Mouse (Mus musculus) neutrophil, adult 5-6 weeks (primary cell): Measurements from ENCODE around the gene Nkiras2. TPM values are rescaled to one million over a fixed set of nuclear protein-coding genes. Genes with fewer than 3 reads are reported as not detected.
"Not testable (repeated sequence)": the region's sequence is repeated elsewhere in the genome, so short reads cannot be mapped to it uniquely, and the experiment has no call there.

Experiments
- ATAC-seq: fragments of 151-379, 151-347 bp; 2 replicates; pipeline ENCODE4 v1.8.0; 2017; ENCODE audit warnings: mild to moderate bottlenecking, moderate TSS enrichment; ENCODE audit not compliant: insufficient number of reproducible peaks, poor library complexity, low FRiP score, severe bottlenecking; ENCODE audit errors: extremely low read depth
- total RNA-seq: library from RNA; stranded (forward); fragments of 200-1000 nt; gene quantifications from 2 replicates; pipeline ENCODE4 v1.2.3, GENCODE M21; 2017

Gene Nkiras2
- total RNA-seq, 1 experiment from 2014 or later, result 22.9 TPM

DNA sequence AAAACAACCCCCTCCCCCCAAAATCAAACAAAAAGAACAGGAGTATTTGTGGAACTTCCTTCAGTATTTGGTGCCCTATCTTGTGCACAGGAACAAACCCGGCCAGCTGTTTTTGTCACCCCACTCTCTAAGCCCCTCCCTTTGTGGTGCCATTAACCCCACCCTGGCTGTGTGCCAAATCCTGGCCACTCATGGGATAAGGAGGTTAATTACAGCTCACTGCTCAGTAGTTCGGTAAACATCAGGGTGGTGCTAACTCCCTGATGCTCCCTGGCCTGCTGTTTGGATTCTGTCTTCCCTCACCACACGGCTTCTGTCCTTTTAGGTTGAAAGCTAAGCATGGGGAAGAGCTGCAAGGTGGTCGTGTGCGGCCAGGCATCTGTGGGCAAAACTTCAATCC is 4.8 kb downstream of the Nkiras2 start:
- ATAC-seq, result no peak

DNA sequence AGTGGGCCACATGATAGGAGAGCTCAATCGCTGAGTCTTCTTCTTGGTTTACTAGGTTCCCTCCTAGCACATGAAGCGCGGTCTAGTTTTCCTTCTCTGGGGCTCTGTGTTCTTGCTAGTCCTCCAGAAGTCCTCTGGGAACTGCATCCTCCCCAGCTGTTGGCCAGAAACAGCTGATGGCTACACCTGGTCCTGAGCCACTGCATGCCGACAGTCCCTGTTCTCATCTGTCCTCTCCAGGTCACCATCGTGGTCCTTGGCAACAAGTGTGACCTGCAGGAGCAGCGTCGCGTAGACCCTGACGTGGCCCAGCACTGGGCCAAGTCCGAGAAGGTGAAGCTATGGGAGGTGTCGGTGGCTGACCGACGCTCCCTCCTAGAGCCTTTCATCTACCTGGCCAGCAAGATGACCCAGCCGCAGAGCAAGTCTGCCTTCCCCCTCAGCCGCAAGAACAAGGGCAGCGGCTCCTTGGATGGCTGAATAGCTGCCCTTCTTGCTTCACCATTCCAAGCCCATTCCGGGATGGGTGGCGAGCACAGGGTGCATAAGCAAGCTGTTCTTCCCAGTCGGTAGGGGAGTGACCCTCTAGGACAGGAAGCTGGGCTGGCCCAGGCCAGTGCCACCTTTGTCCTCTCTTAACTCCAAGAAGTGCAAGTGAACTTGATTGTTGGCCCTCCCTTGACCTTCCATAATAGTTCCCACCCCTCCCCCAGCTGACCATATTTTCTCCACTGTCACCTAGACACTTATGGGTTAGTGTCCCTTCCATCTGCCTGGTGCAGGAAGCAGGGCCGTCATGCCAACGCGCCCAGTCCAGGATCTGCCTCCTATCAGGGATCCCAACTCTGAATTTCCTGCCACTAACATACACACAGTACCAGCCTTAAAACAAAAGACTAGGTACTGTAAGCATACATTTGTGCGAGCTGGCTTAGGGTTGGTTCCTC is 7.0 kb downstream of the Nkiras2 start:
- no peak for ATAC-seq

DNA sequence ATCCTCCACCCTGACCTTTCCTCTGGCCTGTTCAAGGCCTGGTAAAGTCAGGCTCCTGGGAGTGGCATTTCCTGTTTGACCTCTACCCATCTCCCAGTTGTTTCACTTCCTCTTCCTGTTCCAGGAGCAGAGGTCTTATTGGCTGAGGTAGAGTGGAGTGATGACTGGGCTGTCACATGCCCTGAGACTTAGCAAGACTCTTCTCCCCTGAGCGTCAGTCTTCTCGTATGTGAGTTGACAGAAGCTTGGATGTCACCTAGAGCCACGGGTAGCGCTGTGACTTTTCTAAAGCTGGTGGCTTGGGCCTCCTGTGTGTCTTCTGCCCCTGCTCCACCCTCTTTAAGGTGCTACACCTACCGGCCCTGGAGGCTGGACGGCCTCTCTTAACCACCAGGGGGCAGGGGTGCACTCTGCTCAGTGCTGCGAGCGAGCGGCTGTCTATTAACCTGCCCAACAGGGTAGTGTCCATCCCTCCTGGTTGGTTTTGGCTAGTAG is 7.7 kb downstream of the Nkiras2 start:
- peak; percentile 77 for ATAC-seq

DNA sequence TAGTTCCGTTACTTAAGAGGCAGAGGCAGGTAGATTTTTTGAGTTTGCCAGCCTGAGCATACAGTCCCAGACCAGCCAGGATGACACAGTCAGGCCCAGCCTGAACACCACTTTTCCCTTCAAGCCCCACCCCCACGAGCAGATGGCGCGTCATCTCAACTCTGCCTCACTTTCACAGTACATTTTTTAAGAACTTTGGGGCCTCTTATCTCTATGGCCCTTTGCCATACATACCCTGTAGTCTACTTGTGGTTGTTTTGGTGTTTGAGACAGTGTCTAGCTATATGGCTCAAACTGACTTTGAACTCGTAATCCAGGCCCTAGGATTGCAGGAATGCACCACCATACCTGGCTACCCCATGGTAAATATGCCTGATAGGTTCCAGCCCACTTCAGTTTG is 9.0 kb downstream of the Nkiras2 start:
- ATAC-seq, result no peak

DNA sequence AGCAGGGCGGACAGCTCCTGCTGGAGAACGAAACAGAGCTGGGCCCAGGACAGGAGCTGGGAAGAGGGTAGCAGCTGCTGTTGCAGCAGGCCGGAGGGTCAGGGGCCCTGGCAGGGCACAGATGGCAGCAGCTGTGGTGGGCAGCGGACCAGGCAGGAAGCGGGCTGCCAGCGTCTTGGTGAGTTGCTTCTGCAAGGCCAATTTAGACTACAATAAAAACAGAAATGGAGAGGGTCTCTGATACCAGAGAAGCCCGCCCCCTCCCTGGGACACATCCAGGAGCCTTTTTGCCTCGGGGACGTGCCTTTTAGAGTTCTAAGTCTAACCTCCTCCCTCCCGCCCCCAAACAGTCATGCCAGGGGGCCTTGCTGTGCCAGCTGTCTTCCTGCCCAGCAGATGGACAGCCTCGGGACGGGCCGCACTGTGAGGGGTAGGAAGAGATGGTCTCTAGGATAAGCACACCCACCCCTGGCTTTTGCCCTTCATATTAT is 9.9 kb downstream of the Nkiras2 start:
- no peak for ATAC-seq

DNA sequence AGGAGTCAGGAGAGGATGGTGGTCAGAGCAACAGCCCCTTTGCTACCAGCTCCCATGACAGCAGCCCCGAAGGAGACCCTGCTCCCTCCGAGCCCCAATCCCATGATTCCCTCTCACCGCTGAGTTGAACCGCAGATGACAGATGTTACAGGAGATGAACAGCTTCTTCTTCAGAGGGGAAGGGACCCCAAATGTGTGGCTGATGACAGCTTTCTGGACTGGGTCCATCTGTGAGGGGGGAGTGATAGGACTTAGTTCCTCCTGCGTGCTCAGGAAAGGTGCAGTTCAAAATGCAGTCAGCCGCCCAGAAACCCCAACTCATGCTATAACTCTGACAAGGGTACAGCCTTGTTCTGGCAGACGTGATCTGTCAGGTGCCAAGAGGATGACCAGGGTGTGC is 15.5 kb downstream of the Nkiras2 start:
- no peak for ATAC-seq

DNA sequence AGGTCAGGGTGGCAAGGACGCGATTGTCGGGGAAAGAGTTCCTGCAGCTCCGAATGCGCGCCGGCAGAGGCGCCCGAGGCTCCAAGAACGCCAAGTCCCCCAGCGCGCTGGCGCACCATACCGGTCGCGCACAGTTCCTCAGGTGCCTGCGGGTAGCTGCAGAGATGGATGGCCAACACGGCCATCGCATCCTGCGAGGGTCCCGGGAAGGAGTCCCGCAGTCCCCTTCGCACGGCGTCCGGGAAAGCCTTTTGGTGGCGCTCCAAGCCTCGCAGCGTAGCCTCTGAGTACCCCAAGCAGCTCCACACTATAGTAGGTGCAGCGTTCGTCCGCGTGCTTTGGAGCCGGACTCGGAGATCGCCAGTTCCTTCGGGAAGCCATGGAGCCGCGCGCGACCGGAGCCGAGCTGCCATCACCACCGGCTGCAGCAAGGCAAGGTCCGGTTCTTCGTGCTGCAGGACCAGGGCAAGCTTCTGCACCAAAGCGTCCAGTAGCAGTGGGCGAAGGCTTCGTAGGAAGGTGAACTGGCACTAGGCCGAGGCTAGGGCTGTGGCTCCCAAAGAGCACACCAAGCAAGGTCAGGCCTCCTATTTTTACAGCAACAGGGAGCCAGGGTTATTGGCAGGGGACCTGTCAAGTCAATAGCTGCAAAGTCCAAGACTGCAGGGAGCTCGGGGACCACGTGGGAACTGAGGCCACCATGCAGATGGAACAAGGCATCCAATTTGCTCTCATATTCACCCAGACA is 21.3 kb downstream of the Nkiras2 start:
- no peak for ATAC-seq

DNA sequence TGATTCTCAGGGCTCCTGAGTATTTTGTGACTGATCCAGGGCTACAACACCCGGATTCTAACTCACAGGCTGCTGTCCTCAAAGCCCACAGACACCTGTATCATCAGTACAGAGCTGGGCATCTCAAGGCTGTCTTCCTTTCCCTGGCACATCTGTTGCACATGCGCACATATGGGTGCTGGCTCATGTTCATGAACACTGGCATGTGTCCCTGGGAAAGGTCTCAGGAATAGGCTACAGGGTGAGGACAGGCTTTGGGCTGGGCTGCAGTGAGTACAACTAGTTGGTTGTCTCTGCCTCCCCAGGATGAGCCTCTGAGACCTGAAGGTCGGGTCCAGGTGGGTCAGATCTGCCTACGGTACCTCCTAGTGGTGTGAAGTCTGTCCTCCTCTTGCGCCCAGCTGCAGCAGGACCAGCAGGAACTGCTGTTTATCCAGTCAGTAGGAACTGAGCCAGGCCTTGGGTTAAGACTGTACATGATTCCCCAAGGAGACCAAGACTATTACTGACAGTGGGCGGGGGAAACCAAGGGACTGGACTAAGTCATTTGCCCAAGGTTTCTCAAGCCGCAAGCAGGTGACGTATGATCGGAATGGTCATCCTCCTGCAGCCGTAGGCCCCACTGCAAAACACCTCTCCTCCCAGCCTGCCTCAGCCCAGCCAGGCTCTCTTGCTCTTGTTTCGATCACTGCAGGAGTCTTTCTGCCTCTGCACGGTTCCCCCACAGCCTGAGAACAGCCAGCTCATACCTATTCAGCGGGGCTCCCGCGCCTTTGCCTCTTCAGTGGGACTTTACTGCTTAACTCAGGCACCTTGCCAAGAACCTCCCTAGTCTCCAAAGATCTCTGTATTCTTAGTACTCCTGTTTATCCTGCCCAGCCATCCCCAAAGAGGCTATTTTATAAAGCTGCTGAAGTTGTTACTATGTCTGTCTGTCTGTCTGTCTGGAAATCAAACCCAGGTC is 24.9 kb downstream of the Nkiras2 start:
- no peak for ATAC-seq

DNA sequence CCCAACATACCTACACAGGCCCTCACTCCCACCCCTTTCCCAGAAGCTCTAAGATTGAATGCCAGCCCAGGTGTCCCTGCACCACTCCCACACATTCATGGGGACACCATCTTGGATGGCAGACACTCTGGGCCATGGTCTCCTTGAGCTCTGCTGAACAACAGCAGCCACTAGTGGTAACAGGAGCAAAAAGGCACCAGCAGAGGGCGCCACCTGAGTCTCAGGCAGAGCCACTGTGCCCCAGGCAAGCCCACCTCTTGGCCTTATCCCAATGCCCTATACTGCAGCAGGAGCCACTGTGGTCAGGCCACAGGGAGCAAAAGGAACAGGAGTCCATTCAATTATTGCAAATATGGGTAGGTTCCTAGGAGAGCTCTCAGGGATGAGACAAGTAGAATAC is 27.2 kb downstream of the Nkiras2 start:
- ATAC-seq, result no peak

DNA sequence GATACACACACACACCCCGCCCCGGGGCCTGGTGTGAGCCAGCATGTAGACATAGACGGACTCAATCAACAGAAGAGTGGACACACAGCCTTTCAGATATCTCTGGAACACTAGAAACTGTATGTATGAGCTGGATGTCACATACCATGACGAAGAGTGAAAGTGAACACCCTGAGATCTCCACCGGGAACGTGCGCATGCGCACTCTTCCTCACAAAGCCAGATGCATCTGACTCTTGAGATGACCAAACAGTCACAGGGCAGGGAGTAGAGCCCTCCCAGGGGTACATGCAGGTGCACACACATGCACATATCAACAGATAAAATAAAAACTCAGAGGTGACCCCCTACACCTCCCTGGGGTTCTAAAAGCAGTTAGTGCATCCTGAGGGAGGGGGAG is 29.4 kb downstream of the Nkiras2 start:
- no peak for ATAC-seq

DNA sequence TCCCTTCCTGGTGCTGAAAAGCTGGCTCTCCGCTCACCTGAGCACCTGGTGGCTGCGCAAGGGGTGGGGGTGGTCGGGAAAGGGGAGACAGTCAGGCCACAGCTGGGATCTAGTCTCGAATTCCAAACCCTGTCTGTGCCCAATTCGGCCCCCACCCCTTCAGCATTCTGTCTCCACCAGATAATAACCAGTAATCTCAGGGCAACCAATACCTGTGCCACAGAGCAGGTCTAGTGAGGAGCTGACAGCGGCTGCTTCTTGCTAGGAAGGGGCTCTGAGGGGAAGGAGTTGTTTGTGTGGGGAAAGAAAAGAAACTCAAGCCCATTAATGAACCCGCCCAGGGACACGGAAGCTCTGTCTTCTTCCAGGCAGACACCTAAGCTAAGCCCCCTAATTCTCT is 32.2 kb downstream of the Nkiras2 start:
- no peak for ATAC-seq

DNA sequence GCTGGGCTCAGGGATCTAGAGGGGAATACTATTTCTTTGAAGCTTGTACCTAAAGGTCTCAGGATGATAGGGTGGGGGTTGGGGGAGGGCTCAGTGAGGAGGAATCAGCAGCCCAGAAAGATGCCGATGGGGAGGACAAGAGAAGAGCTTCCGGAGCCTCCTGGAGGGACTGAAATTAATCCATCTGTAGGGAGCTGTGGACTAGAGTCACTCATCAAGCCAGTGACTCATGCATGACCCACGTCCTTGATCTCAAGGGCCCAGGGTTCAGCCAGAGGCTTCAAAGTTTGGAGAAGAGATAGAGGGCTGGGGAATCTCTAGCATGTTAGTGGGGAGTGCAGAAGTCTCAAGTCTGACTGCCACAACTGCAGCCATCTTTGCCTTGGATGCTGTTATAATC is 32.7 kb downstream of the Nkiras2 start:
- ATAC-seq, result no peak

DNA sequence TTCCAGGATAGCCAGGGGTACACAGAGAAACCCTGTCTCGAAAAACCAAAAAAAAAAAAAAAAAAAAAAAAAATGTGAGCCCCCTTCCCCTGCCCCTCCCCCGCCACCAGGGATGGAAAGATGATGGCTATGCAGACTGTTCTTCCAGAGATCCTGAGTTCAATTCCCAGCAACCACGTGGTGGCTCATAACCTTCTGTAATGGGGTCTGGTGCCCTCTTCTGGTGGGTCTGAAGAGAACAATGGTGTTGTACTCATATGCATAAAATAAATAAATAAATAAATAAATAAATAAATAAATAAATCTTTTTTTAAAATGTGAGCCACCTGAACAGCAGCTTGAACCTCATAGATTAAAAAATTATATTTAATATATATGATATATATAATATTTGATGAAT is 36.5 kb downstream of the Nkiras2 start:
- not testable (repeated sequence) for ATAC-seq

DNA sequence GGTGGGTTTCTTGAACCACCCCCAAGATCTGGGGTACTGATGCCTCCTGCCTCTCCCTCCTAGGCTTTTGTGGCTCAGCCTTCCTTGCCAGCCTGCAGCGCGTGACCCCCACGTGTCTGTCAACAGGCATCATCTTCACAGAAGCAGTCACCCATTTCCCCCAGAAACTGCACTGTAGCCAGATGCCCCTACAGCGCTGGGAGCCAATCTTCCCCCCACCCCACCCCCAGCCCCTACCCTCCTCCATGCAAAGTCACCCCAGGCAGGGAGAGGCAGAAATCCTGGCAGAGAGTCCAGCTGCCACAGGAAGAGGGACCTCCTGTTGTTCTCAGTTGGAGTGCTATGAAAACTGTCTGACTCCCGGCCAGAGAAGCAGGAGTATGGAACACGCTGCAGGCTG is 37.4 kb downstream of the Nkiras2 start:
- no peak for ATAC-seq

DNA sequence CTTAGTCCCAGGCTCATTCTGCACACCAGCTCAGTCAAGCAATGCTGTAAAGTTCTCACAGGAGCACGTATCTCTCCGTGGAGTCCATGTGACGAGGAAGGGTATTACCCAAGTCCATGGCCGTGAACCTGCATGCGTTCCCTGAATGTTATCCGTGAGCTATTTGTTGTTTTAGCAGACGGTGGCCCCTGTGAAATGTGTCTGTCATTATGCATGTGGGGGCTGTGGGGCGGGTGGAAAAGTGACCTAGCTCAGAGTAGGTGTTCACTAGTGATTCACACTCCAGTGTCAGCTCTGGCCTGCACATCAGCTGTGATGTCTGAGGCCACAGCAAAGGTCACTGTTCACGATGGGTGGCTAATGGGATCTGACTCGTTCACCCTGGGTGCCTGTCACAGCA is 40.8 kb downstream of the Nkiras2 start:
- no peak for ATAC-seq

DNA sequence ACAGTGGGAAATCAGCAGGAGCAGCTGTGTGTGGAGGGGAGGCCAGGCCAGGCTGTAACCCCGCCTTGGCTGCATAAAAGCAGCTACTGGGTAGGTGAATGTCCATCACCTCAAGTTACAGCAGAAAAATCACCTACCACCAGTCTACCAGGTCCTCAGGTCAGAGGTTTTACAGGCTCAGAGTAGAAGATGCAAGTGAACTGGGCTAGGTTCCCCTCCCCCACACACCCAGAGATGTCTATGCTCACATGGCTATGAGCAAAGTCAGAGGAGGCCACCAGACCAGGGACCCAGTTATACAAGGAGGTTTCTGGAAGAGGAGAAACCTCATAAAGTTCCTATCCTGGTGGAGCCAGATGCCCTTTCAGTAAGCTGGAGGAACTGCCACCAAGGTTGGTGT is 52.0 kb downstream of the Nkiras2 start:
- no peak for ATAC-seq

DNA sequence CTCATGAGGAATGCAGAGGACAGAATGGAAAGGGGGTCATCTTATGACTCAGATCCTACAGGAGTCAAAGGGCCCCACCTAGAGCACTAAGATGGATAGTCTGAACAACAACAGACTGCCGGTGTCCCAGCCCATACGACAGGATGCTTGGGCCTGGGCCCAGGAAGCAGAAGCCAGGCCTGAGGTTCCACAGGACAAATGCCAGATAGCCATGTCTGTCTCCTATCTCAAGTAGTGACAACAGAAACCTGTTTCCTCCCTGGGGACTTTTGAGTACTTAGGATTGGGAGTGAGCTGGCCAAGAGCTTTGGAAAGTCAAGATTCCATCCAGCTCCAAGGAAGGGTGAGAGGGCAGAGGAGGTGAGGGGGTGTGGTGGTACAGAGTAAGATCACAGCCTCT is 52.9 kb downstream of the Nkiras2 start:
- no peak for ATAC-seq

DNA sequence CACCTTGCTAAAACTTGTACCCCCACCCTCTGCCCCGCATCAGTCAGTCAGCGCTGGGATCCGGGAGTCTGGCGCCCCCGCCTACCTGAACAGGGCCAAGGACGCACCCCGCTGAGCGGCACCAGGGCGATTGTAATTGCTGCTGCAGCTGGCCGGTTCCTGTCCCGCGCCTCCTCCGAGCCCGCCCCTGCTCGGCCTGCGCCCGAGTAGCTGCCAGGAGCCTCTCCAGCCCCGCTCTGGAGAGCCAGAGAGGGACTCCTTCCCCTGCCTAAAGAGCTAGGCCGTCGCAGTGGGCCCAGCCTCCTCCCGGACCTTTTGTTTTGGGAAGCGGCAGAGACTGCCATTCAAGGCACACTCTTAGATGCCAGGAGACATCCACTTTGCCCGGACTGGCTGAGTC is 54.1 kb downstream of the Nkiras2 start:
- ATAC-seq, result no peak
